Mouse (Mus musculus) gastrocnemius, adult 2 months (tissue): ENCODE data around the gene Atxn1. TPM values are rescaled to one million over a fixed set of nuclear protein-coding genes. Genes with fewer than 3 reads are reported as not detected.

Source experiments
- DNase-seq: peaks from one replicate; pipeline ENCODE4 v3.0.0; 2022
- H3K27ac ChIP-seq: fragments of 200-600 bp; 2 replicates; pipeline ENCODE4 v1.8.1; 2022; ENCODE audit warnings: mild to moderate bottlenecking
- H3K4me3 ChIP-seq: fragments of 200-600 bp; 2 replicates; pipeline ENCODE4 v1.8.1; 2022; ENCODE audit warnings: mild to moderate bottlenecking, moderate library complexity
- CTCF ChIP-seq: fragments of 200-600 bp; IDR thresholded peaks from 2 replicates; pipeline ENCODE4 v1.8.1; 2022; ENCODE audit warnings: antibody characterized with exemption, mild to moderate bottlenecking, moderate library complexity
- intact Hi-C: fragments of 180-260 bp; cut with DNase I; formaldehyde crosslinking; loops from one replicate; pipeline ENCODE4 v1.15.1; 2025
- total RNA-seq, 2 experiments: library from RNA; stranded (reverse); gene quantifications; 2 replicates each; pipeline ENCODE4 v1.2.3; 2021

Atxn1 gene
- total RNA-seq, 2 experiments from 2014 or later, result 40.4 to 56.3 TPM

- peak overlapping the region; percentile 56 for H3K4me3 ChIP-seq
- intact Hi-C loops, result no loop called here
- no peak for TF ChIP-seq CTCF
- H3K27ac ChIP-seq, result peak overlapping the region; percentile 69
- peak; percentile 42 for DNase-seq
These were observed 448.1 kb downstream of the Atxn1 start for GRCm38 (mm10) chr13:45516501-45517393.

- intact Hi-C loops, result no loop called here
- TF ChIP-seq CTCF, result no peak
- Histone ChIP-seq H3K4me3 (no peak overlapping the region), H3K27ac (peak overlapping the region; percentile 28; the same call in 1 of the 2 replicates)
- no peak for DNase-seq
These were observed 449.9 kb downstream of the Atxn1 start for GRCm38 (mm10) chr13:45514832-45515422.

DNA sequence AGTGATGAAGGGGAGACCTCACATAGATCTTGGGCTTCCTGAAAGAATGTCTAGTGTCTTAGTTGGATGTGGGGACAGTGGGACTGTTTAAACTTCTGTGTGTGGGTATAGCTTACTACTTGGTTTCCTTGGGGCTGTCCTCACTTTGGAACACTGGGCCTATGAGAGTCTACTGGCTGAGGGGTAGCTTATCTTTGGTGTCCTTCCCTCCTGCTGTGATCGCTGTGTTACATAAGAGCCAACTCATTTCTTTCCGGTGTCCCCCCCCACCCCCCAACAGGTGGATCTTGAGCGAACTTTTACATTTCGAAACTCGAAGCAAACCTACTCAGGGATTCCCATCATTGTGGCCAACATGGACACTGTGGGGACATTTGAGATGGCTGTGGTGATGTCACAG lies 450.7 kb downstream of the Atxn1 start:
- DNase-seq, result no peak
- peak overlapping the region; percentile 32 for H3K27ac ChIP-seq
- intact Hi-C loops, result no loop called here
- TF ChIP-seq CTCF, result no peak
- H3K4me3 ChIP-seq, result no peak overlapping the region

- no peak for DNase-seq
- H3K27ac ChIP-seq, result peak overlapping the region; percentile 32
- intact Hi-C loops, result no loop called here
- H3K4me3 ChIP-seq, result peak overlapping the region; percentile 8; the same call in 1 of the 2 replicates
- no peak for TF ChIP-seq CTCF
These were observed 451.5 kb downstream of the Atxn1 start for GRCm38 (mm10) chr13:45513009-45513984.

DNA sequence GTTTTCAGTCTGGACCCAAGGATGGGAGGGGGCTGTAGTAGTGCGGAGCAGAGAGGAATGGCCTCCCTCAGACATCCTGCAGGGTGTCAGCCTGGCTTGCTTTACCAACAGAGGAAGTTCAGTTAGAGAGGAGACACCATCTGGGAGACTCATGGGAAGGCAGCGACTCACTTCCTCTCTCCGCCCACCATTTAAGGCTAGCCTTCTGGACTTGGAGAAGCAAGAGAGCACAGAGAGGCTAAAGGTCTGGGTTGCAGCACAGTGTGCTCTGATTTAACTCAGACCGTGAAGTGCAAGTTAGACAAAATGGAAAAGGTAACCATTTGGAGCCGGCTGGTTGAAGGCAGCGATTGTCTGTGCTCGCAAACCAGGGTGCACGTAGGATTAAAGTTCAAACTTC lies 452.3 kb downstream of the Atxn1 start:
- intact Hi-C loops, result no loop called here
- H3K4me3 ChIP-seq, result peak overlapping the region; percentile 21; the same call in 1 of the 2 replicates
- TF ChIP-seq CTCF, result no peak
- DNase-seq, result no peak
- H3K27ac ChIP-seq, result peak overlapping the region; percentile 24

GRCm38 (mm10) chr13:45511706-45512435 lies 452.9 kb downstream of the Atxn1 start:
- peak overlapping the region; percentile 29; the same call in 1 of the 2 replicates for H3K4me3 ChIP-seq
- intact Hi-C loops, result no loop called here
- peak overlapping the region; percentile 46 for H3K27ac ChIP-seq
- TF ChIP-seq CTCF, result no peak
- DNase-seq, result no peak

- DNase-seq, result no peak
- intact Hi-C loops, result no loop called here
- TF ChIP-seq CTCF, result no peak
- Histone ChIP-seq H3K27ac (peak overlapping the region; percentile 97), H3K4me3 (peak overlapping the region; percentile 89)
These were observed 455.4 kb downstream of the Atxn1 start for GRCm38 (mm10) chr13:45509366-45509765.

GRCm38 (mm10) chr13:45508495-45508894 lies 456.3 kb downstream of the Atxn1 start:
- DNase-seq, result peak; percentile 89
- Histone ChIP-seq H3K27ac (peak overlapping the region; percentile 97), H3K4me3 (peak overlapping the region; percentile 89)
- intact Hi-C loops, result no loop called here
- peak; percentile 30 for TF ChIP-seq CTCF

- Histone ChIP-seq H3K27ac (peak within 1 kb of the TSS; percentile 97), H3K4me3 (peak within 1 kb of the TSS; percentile 89)
- DNase-seq, result peak; percentile 91
- TF ChIP-seq CTCF, result peak; percentile 9; the same call in 1 of the 2 replicates
- intact Hi-C loops, result no loop called here
These were observed 457.3 kb downstream of the Atxn1 start, which contains the start of gene Gmpr for GRCm38 (mm10) chr13:45507274-45508229. Gene Gmpr, plus strand, starts transcription at chr13:45507444.

GRCm38 (mm10) chr13:45505546-45505945 lies 459.3 kb downstream of the Atxn1 start:
- no peak for TF ChIP-seq CTCF
- H3K27ac ChIP-seq, result no peak overlapping the region
- DNase-seq, result no peak
- no peak overlapping the region for H3K4me3 ChIP-seq
- intact Hi-C loops, result no loop called here

GRCm38 (mm10) chr13:45502791-45503190 lies 462.0 kb downstream of the Atxn1 start:
- no peak overlapping the region for H3K27ac ChIP-seq
- intact Hi-C loops, result no loop called here
- no peak overlapping the region for H3K4me3 ChIP-seq
- no peak for DNase-seq
- TF ChIP-seq CTCF, result no peak
